Mouse (Mus musculus) E14TG2a.4 (cell line): Measurements from ENCODE around the gene Pde4a.
A peak's percentile ranks its signal among the peaks of the same experiment; 100 is the strongest.

Experiments used
- H3K27me3 ChIP-seq: 2 replicates; pipeline ENCODE4 v1.6.1; 2014; ENCODE audit warnings: low read length, control low read depth; ENCODE audit not compliant: insufficient read depth
- H3K36me3 ChIP-seq: 2 replicates; pipeline ENCODE4 v1.6.1; 2014; ENCODE audit warnings: low read length, control low read depth; ENCODE audit not compliant: insufficient read depth
- H3K4me1 ChIP-seq: replicated peaks from 2 replicates; pipeline ENCODE4 v1.6.1; 2014; ENCODE audit warnings: low read depth, low read length, control low read depth
- H3K4me3 ChIP-seq: replicated peaks from 2 replicates; pipeline ENCODE4 v1.5.1; 2014; ENCODE audit warnings: mild to moderate bottlenecking, low read length
- H3K9me3 ChIP-seq: 2 replicates; pipeline ENCODE4 v1.6.1; 2014; ENCODE audit warnings: low read length, control low read depth
- CTCF ChIP-seq: conservative IDR thresholded peaks from 2 replicates; pipeline ENCODE4 v1.5.1; 2014; ENCODE audit warnings: low read length
- NANOG ChIP-seq: IDR thresholded peaks from 2 replicates; pipeline ENCODE4 v1.6.1; 2014; ENCODE audit warnings: borderline replicate concordance, low read length, mixed read lengths
- POU5F1 ChIP-seq: IDR thresholded peaks from 2 replicates; pipeline ENCODE4 v1.6.1; 2014; ENCODE audit warnings: low read length, borderline replicate concordance

Gene Pde4a

GRCm38 (mm10) chr9:21132102-21132775 is 33.3 kb upstream of the Pde4a start:
- Histone ChIP-seq H3K27me3 (no peaks in the 10 kb centered on the region), H3K9me3 (no peaks in the 10 kb centered on the region), H3K36me3 (peaks cover 29% of the 10 kb centered on the region), H3K4me3 (0 out of 2 replicates have a peak overlapping the region, but pooled peaks have one; percentile 88), H3K4me1 (peaks cover 49% of the 10 kb centered on the region)
- no peak for TF ChIP-seq NANOG
- no peak for TF ChIP-seq CTCF
- no peak for TF ChIP-seq POU5F1

- Histone ChIP-seq H3K4me3 (no peak overlapping the region), H3K4me1 (peaks cover 53% of the 10 kb centered on the region)
- TF ChIP-seq CTCF: no peak
- TF ChIP-seq POU5F1: no peak
- TF ChIP-seq NANOG: no peak
Observed at GRCm38 (mm10) chr9:21133064-21133707, 32.3 kb upstream of the Pde4a start.

DNA sequence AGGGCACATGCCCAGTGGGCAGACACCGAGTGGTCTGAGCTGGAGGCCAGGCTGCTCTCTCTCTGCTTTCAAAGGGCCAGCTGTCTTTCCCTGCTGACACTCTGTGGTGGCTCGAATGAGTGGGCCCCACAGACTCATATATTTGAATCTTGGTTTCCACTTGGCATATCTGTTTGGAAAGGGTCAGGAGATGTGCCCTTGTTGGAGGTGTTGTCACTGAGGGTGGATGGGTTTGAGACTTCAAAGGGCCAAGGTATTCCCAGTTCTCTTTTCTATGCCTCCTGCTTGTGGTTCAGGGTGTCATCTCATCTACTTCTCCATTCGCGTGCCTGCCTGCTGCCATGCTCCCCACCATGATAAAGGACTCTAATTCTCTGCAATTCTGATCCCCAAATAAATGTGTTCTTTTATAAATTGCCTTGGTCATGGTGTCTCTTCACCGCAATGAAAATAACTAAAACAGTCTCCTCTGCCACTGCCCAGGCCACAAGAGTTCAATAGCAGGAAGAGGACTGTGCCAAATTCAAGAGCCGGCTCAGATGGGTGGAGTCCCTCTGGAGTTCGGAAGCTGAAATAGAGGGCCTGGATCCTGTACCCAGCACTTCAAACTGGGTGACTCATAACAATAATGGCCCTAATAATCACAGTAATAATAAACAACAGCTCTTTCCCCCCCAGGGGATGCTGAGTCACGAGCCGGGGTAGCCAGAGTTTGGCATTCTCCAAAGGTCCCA is 30.8 kb upstream of the Pde4a start:
- H3K4me1 ChIP-seq: peaks cover 54% of the 10 kb centered on the region
- no peaks in the 10 kb centered on the region for H3K27me3 ChIP-seq
- H3K4me3 ChIP-seq: no peak overlapping the region
- peaks cover 39% of the 10 kb centered on the region for H3K36me3 ChIP-seq
- TF ChIP-seq NANOG (no peak), CTCF (no peak), POU5F1 (no peak)
- H3K9me3 ChIP-seq: no peaks in the 10 kb centered on the region

More at GRCm38 (mm10) chr9:21133064-21133707, 32.3 kb upstream of the Pde4a start:
- Histone ChIP-seq H3K27me3 (no peaks in the 10 kb centered on the region), H3K9me3 (no peaks in the 10 kb centered on the region), H3K36me3 (peaks cover 30% of the 10 kb centered on the region)

- Histone ChIP-seq H3K36me3 (peaks cover 45% of the 10 kb centered on the region), H3K9me3 (no peaks in the 10 kb centered on the region), H3K4me3 (no peak overlapping the region), H3K27me3 (no peaks in the 10 kb centered on the region), H3K4me1 (peaks cover 47% of the 10 kb centered on the region)
- TF ChIP-seq POU5F1 (no peak), CTCF (no peak), NANOG (no peak)
Observed at GRCm38 (mm10) chr9:21135329-21135890, 30.1 kb upstream of the Pde4a start.

DNA sequence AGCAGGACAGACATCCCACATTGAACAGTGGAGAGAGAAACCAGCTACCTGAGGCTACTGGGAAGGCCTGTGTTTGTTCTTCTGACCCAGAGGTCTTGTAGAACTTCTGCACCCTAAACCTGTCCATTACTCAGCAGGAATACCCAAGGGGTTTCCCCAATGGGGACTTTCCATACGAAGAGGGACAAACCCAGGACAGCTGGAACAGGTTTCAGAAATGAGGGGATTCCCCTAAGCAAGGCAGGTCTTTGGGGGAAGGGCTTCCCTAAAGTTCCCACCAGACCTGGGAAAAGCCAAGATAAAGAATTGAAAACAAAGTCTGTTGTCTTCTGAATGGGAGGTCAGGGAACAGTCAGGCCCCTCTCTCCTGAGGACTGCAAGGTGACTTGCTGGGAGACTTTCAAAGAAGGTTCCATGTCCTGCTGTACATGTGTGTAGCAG is 29.6 kb upstream of the Pde4a start:
- Histone ChIP-seq H3K9me3 (no peaks in the 10 kb centered on the region), H3K27me3 (no peaks in the 10 kb centered on the region), H3K4me3 (no peak overlapping the region), H3K36me3 (peaks cover 51% of the 10 kb centered on the region), H3K4me1 (peaks cover 44% of the 10 kb centered on the region)
- TF ChIP-seq CTCF (no peak), POU5F1 (no peak), NANOG (no peak)

DNA sequence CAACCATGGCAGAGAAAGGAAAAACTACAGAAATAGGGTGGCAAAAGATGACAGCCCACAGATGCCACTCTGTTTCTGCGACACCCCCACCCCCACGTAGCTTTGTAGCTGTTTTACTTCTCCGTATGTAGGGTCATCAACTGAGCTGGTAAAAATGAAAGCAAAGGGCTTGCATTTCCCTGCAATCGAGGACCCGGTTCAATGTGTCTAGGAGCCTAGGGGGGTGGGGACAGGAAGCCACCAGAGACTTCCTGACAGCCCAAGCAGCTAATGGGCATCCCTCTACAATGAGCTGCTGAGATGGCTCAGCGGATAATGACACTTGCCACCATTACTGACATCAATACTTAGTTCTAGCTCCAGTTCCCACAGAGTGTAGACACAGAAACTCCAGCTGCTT is 29.1 kb upstream of the Pde4a start:
- Histone ChIP-seq H3K9me3 (no peaks in the 10 kb centered on the region), H3K27me3 (no peaks in the 10 kb centered on the region), H3K36me3 (peaks cover 55% of the 10 kb centered on the region), H3K4me1 (peaks cover 43% of the 10 kb centered on the region), H3K4me3 (no peak overlapping the region)
- no peak for TF ChIP-seq POU5F1
- TF ChIP-seq CTCF: no peak
- TF ChIP-seq NANOG: no peak

DNA sequence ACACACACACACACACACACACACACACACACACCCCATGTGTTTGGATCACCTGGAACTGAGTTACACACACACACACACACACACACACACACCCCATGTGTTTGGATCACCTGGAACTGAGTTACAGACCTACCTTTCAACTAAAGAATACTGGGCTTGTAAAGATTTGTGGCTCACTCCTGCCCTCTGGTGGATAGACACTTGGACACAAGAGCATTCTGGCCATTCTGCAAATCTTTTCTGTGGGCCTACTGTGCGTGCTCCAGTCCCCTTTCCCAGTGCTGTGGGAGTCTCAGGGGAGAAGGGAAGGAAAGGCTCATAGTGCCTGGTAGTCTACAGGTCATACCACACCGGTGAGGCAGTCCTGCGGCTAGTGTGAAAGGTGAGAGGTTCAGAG is 28.3 kb upstream of the Pde4a start:
- Histone ChIP-seq H3K4me3 (no peak overlapping the region), H3K27me3 (no peaks in the 10 kb centered on the region), H3K36me3 (peaks cover 64% of the 10 kb centered on the region), H3K9me3 (no peaks in the 10 kb centered on the region), H3K4me1 (peaks cover 42% of the 10 kb centered on the region)
- TF ChIP-seq CTCF (peak; percentile 62), POU5F1 (no peak), NANOG (no peak)

GRCm38 (mm10) chr9:21138386-21138785 is 27.1 kb upstream of the Pde4a start:
- Histone ChIP-seq H3K27me3 (no peaks in the 10 kb centered on the region), H3K9me3 (no peaks in the 10 kb centered on the region), H3K4me1 (peaks cover 44% of the 10 kb centered on the region), H3K4me3 (no peak overlapping the region), H3K36me3 (peaks cover 75% of the 10 kb centered on the region)
- no peak for TF ChIP-seq POU5F1
- no peak for TF ChIP-seq CTCF
- TF ChIP-seq NANOG: no peak
